Mouse (Mus musculus) bone marrow, adult 2 months (tissue): ENCODE measurements around the gene Tmem213.

ENCODE experiments used
- CTCF ChIP-seq: fragments of 200-500 bp; IDR thresholded peaks from 2 replicates; pipeline ENCODE4 v1.5.1; 2011; ENCODE audit warnings: low read length, control low read depth; ENCODE audit not compliant: control insufficient read depth, insufficient read depth
- POLR2A ChIP-seq: fragments of 200-500 bp; IDR thresholded peaks from 2 replicates; pipeline ENCODE4 v1.6.1; 2011; ENCODE audit warnings: low read depth, mild to moderate bottlenecking, control low read depth, low read length, borderline replicate concordance; ENCODE audit not compliant: control insufficient read depth

- TF ChIP-seq POLR2A, result no peak
- TF ChIP-seq CTCF, result no peak
Observed at GRCm38 (mm10) chr6:38092539-38092938, 16.5 kb upstream of the Tmem213 start.
